Mouse (Mus musculus): ENCODE data around the gene Castor2.

GRCm38 (mm10) chr5:134085227-134085626 is 14.3 kb upstream of the Castor2 start:
- TF ChIP-seq POLR2A (IDR thresholded peaks at IDR 0.05; ENCODE audit: insufficient read depth, low read depth, low read length) (no peak), CTCF (IDR thresholded peaks at IDR 0.05; ENCODE audit: insufficient read depth, low read depth, low read length) (no peak)

All from olfactory bulb, adult 2 months (tissue).